Mouse (Mus musculus) urinary bladder, adult 2 months (tissue): ENCODE data around the gene Bcl7a. TPM values are rescaled to one million over a fixed set of nuclear protein-coding genes. Genes with fewer than 3 reads are reported as not detected.

Experiments used
- DNase-seq: peaks from one replicate; pipeline ENCODE4 v3.0.0; 2022; ENCODE audit warnings: low spot score
- polyA plus RNA-seq: library from polyadenylated mRNA; depleted of rRNA; stranded (reverse); fragments of >200 nt; gene quantifications from 2 replicates; pipeline ENCODE4 v1.2.3, GENCODE M21; 2012; rRNA removed

Gene Bcl7a
- 10.5 and 14.8 TPM in 2 replicates for polyA plus RNA-seq

- peak; percentile 90 for DNase-seq
Measured at GRCm38 (mm10) chr5:123343707-123344627, at the start of gene Bcl7a. TSS of gene Bcl7a (plus strand) at chr5:123343834.

DNA sequence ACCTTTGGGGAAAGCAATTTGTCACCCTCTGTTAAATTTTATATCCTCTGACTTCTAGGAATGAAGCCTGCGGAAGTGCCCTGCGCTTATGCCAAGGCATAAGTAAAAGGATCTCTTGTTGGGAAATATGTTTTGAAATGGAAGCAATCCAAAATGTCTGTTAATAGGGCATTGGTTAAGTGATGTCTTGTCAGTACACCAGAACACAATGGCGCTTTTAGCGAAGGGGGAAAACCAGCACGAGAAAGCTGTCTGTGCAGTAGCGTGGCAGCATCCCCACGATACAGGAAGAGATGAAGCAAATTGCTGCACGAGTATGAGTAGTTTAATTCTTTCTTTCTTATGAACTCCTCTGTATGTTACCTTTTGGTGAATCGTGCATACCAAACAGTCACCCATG, 49.0 kb upstream of the Bcl7a start:
- DNase-seq = no peak

DNA sequence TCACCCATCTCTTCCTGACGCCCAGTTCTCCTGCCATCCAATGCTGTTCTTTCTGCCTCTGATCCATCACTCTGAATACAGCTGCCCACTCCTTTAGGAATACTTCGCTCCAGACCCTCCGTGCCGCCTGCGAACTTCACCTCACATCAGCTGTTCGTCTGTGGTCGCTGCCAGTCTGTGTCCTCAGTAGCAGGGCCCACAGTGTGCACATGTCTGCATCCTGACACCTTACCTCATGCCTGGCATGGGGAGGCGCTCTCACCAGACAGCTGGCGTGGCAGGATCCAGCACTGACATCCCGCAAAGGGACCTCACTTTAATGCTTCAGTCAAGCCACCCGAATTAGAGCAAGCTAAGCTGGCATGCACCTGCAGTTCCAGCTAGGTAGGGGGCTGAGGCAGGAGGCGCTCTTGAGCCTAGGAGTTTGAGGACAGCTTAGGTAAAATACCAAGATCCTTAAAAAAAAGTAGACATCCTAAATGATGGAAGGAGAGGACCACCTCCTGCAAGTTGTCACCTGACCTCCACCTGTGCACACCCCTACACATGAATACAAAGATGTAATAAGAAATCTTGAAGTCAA, 47.3 kb upstream of the Bcl7a start:
- DNase-seq = no peak

- no peak for DNase-seq
Measured at GRCm38 (mm10) chr5:123296972-123297754, 46.5 kb upstream of the Bcl7a start.

- no peak for DNase-seq
Measured at GRCm38 (mm10) chr5:123297830-123298229, 45.8 kb upstream of the Bcl7a start.

DNA sequence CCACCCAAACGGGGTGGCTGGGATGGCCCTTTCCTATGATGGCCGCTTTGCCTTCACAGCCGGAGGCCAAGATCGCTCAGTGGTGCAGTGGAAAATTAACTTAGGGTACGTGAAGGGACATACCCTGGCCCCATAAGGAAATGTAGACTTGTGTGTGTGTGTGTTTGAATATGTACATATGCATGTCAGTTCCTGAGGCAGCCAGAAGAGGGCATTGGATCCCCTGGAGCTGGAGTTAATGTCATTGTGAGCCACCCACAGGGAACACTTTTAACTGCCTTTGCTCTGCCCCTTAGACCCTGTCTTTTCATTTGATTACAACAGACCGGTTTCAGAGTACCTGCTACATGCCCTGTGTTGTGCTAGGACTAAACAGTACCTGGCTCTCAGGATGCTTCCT, 45.1 kb upstream of the Bcl7a start:
- no peak for DNase-seq

GRCm38 (mm10) chr5:123300496-123301034, 43.1 kb upstream of the Bcl7a start:
- no peak for DNase-seq

DNA sequence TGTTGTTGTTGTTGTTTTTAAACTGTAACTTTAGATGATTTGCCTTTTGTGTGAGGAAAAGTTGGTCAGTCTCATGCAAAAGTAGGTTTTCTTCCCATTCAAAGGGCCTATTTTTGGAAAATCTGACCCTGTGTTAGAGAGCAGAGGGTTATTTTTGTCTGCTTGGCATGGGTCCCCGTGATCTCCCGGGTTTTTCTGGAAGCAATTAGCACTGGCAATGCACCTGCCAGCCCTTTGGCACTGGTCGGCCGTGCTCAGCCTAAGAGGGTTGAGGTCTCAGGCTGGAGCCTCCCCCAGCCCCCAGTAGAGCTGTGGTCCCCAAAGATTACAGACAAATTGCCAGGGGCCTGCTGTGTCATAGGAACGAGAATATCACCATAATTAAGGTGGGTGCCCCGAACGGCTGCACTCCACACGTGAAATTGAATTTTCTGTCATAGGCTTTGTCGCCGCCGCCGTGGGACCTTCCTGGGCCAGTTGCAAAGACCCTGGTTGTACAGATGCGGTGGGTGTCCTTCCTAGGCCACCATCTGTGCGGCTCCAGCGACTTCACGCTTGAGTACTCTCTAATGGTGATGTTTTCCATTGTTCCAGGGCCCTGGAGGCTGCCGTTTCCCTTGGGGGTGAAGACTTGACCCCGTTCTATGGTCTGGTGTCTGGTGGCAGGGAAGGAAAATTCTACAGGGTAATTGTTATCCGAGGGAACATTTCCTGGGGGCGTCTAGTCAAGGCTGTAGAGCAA, 41.7 kb upstream of the Bcl7a start:
- no peak for DNase-seq

DNA sequence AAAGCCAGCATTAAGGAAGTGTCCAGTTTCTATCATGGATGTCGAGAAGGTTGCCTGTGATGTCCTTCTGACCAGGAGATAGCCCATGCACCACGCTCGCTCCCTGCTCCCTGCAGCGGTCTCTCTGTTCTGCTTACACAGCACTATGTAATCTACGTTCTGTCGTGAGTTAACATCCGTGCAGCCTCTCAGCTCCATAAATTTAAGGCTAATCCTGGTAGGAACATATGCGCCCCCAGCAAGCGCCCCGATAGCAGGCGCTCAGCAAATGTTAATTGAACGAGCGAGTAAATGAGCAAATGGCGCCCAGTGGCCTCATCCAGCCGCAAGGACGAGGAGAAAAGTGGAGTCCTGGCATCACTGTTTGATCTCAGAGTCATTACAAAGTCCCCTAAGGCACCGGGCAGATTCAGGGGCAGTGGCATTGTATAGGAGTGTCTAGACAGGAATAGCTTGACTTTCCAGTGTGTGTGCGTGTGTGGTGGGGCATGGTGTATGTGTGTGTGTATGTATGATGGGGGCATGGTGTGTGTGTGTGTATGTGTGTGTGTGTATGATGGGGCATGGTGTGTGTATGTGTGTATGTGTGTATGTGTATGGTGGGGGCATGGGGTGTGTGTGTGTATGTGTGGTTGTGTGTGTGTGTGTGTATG, 35.9 kb upstream of the Bcl7a start:
- DNase-seq = no peak

DNA sequence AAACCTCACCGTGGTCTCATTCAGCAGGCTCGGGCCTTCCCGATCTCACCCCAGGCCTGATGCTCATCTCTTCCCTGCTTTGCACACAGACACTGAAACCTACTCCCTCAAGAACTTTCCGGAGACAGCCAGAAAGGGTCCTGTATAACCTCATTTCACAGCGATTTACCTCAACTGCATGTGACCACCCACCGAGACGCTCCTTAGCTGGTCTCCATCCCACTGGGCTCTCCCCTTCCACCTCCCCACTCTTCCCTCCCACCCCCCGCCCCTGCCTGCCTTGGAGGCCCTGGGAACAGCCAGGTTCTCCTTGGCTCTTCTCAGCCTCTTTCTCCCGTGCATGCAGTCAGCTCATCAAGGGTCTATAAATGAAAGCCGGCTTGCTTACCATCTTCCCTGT, 33.8 kb upstream of the Bcl7a start:
- no peak for DNase-seq

DNA sequence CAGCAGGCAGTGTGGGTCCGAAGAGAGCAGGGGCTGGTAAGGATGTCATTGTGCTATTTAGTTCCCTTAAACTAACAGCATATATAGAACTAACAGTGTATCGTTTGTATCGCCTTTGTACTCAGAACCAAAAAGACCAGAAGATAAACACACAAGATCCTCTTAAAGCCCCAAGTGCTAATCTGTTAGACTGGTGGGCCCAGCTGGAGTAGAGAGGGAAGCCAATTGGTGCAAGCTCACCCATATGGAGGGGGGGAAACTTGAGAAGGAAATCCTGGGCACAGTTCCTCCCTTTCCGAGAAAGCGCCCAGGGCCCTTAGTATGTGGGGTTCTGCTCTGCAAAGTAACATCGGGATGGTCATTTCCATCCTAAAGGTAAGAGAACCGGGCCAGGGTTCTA, 33.4 kb upstream of the Bcl7a start:
- DNase-seq = no peak

DNA sequence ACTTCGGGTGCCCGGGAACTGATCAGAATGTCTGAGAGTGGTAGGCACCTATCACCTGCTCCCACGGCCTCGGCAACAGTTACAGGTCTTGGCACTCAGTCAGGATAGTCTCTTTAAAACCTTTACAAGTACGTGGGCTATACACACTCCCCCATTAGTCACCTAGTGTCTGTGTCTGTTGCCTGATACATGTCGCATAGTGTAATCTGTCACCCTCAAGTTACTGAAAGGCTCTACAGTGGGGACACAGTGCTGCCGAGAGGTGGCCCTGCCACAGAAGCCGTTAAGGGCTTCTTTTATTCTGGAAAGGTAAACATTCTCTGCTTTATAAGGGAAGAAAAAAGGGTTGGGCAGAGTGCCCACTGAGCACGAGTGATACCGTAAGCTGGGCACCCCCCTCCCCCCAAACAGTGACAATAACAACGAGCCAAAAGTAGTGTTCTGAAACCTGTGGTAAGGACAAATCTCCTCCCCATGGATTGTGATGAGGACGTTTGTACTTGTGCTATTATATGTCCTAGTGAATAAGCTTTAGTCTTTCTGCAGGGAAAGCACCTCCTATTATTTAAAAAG, 30.5 kb upstream of the Bcl7a start:
- DNase-seq = no peak

DNA sequence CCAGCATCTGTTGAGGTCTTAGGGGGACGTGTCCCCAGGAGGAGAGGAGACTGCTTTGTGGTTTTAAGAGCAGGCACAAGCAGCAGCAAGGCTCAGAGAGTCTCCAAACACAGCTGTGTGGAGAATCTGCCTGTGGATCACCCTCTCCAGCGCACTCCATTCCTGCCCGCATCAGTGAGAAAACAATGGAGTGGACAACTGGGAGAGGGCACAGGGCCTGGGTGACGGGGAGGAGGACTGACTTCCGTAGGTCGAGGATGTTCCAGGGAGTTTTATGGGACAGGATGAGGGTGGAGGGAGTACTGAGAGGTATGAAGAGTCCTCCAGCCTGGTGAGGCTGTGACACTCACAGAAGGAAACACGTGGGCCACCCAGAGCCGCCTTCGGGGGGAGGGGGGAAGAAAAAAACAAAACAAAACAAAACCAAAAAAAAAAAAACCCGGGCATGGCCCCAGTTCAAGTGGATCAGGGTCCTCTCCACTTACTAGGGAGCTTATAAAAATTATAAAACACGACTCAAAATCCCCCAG, 29.7 kb upstream of the Bcl7a start:
- DNase-seq = no peak

DNA sequence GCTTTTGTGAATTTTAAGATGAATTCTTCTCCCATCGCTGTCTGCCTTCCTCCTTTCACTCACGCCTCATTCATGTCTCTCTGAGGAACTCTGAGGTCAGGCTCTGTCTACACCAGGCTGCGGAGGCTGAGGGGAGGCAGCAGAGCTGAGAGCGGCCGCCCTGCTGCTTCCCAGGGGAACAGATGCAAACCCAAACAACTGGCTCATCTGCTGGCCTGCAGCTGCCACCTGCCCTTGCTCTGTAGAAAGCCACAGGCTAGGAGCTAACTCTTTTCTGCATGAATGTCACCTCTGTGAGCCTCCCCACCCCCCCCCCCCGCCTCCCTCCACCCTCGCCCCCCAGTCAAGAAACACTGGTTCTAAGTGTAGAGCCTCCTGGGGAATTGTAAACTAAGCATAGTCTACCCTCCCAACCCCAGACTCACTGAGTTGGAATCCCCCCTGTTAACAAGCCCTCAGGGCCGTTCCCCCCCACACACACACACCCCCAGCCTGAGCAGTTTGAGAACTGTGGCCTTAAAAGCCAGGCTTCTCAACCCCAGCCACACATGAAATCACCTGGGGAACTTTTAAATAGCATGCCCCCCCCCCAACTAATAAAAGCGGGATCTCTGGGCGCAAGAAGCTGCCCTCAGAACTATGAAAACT, 28.3 kb upstream of the Bcl7a start:
- no peak for DNase-seq

- no peak for DNase-seq
Measured at GRCm38 (mm10) chr5:123317992-123318391, 25.6 kb upstream of the Bcl7a start.

- DNase-seq = no peak
Measured at GRCm38 (mm10) chr5:123320136-123320535, 23.5 kb upstream of the Bcl7a start.

DNA sequence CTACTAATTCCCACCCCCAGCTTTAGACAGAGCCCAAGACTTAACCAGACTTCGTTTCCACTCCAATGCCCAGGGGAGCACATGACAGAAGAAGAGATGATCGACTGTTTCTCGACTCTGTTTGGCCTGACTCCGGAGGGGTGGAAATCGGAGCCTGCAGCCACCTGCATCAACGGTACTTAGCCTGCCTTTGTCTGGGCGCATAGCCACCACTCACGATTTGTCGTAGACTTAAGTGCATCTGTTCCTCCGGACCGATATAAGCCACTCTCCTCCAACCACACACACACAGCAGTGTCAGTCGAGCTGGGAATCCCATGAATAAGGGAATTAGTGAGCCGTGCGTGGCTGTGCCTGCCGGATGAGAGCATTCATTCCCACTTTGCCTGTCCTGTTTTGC, 19.4 kb upstream of the Bcl7a start:
- DNase-seq = no peak

DNA sequence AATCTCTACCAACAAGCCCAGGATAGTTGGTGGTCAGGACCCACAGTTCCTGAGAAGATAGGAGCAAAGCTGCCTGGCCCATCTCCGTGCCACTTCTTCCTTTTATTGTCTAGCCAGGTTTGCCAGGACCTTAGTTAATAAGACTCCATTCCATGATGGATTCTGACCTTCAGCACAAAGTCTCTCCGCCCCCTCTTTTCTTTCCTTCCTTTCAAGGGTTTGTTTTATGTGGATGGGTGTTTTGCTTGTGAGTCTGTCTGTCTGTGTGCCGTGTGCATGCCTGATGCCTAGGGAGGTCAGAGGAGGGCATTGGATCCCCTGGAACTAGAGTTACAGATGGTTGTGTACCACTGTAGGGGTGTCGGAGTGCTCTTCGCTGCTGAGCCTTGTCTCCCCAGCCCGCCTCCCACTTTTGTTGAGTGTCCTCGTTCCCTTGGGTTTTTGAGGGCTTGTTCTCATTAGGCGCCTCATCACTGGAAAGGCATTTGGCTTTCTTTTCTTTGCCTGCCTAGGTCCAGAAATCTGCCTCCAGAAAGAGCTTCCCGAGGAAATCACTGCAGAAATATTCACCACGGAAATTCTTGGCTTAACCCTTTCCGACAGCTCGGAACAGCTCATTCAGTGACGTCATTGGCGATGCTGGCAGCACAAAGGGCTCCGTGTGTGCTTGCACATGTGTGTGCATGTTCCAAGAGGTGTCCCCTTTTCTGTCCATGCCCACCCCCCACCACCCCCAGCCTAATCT, 17.5 kb upstream of the Bcl7a start:
- DNase-seq = no peak

DNA sequence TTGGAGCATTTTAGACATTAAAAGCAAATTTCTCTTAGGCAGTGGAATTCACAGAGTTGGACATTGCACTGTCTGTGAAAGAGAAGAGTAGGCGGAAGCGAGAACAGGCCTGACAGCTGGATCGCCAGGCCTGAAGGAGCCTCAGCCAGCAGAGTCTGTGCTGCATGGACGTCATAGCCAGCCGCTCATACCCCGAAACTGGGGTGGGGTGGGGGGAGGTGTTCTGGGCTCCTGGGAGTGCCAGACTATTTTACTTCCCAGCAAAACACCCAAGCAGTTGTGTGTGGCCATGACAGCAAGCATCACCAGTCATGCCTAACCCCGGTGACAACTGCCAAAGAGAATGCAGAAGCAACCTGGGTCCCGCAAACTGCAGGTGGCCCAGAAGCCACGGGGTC, 16.9 kb upstream of the Bcl7a start:
- no peak for DNase-seq
